Mouse (Mus musculus) urinary bladder, postnatal 36 days (tissue): ENCODE measurements around the gene Eddm3b.
"Not testable (repeated sequence)": the region's sequence is repeated elsewhere in the genome, so short reads cannot be mapped to it uniquely, and the experiment has no call there.

Experiments
- DNase-seq, 2 experiments: peaks; one replicate each; pipeline ENCODE4 v3.0.0; 2022; ENCODE audit warnings: low spot score in 2 of 2, mixed read lengths in 1 of 2

Gene Eddm3b

DNA sequence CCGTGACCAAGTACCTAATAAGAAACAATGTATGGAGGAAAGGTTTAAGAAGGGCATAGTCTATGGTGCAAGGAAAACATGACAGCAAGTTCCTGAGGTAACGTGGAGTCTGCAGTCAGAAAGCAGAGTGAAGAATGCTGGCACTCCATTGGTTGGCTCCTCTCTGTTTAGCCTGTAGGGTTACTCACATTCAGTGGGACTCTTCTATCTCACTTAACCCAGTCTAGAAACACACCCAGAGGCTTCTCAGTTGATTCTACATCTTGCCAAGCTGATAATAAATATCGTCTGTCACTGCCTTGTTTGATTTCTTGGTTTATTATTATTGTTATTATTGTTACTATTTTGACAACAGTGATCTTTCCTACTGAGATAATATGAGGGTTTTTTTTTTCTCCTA, 28.3 kb downstream of the Eddm3b start:
- no peak for DNase-seq

DNA sequence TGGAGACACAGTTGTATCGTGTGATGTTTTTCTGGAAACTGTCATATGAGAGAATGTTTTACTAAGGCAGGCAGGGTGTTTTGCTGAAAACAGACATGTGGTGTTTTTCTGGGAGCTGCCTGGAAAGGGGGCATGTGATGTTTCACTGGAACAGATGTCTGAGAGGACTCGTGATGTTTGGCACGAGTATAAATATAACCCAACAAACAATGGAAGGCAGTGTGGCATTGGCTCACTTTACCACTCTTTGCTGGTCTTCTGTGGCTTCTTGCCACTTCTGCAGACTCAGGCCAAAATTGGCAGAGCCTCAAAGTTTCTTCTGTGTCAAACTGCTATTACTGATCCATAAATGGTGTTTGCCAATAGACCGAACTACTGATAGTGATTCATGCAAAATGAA, 29.1 kb downstream of the Eddm3b start:
- DNase-seq = no peak

DNA sequence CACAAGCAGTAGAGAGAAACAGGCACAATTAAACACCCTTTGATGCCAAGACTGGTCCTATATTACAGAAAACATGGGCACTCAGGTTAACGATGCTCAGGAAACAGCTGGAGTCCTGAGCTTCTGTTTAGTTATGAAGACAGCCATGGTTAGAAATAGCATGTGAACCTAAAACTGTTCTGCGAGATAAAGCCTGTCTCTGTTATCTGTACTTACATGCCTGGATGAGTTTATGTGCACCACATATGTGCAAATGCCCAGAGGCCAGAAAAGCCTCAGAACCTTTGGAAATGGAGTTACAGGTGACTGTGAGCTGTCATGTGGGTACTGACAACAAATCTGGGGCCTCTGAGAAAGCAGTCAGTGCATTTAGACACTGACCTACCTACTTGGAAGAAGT, 29.7 kb downstream of the Eddm3b start:
- DNase-seq = no peak

GRCm38 (mm10) chr14:51144451-51144850, 30.2 kb downstream of the Eddm3b start:
- no peak for DNase-seq

DNA sequence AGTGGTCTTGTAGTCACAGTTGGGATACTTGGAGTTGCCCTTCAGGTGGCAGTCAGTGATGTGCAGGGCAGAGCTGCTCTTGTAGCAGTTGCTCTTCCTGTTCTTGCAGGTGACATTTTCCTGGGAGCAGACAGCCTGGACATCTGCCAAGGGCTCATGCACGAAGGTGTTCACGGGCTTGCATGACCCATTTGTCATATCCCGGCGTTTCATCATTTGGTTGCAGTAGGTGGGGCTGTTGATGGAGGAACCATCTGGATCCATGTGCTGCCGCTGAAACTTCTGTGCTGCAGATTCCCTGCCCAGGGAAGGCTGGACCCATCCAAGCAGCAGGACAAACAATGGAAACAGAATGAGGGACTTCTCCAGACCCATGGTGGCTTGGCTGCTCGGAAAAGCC, 31.3 kb downstream of the Eddm3b start:
- DNase-seq = no peak

DNA sequence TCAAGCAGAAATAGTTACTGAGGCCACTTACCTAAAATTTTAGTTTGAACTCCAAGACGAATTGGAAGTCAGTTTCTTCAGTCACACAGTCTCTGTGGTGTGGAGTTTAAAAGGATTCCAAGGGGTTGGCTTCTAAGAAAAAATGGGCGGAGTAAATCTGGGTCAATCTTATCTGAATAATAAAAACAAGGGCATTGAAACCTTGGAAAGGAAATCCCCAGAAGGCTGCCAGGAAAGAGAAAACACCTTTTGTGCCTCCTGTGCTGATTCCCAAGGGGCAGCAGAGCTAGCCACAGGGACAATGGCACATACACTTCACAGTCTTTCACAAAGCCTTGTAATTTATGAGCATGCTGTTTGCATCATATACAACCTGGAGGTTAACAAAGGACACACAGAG, 32.5 kb downstream of the Eddm3b start, which contains the start of gene Rnase1:
Gene Rnase1, minus strand, starts transcription at position 101 of the 400 bp plus-strand sequence.
- DNase-seq = no peak

GRCm38 (mm10) chr14:51148006-51148405, 33.8 kb downstream of the Eddm3b start:
- no peak for DNase-seq

- DNase-seq = no peak
Observed at GRCm38 (mm10) chr14:51149164-51149563, 34.9 kb downstream of the Eddm3b start.

DNA sequence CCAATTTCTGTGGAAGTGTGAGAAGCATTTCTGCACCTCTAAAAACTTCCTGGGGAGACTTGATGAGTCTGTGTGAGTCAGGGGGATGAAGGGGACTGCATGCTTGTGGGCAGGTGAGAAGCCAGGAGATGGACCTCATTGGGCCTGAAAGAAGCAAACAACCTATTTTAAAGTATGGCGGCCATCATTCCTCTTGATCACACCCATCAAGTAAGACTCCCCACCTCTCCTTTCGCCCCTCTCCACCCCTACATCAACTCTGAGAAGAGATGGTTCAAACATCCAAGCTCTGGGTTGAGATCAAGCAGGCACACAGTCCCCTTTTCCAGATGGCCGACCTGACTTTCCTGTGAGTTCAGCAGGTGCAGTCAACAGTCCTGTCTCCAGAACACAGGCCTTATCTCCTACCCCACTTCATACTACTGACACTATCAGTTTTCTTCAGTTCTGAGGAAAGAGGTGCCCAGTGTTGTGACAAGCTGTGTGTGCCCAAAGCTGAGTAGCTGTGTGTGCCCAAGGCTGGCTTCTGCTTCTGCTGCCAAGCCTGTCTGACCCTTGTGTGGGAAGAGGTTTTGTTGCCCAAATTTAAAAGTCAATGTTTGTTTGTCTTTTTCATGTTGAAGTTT, 36.1 kb downstream of the Eddm3b start:
- DNase-seq = no peak

- no peak for DNase-seq
Observed at GRCm38 (mm10) chr14:51152249-51152870, 38.1 kb downstream of the Eddm3b start.

- no peak for DNase-seq
Observed at GRCm38 (mm10) chr14:51156056-51156735, 42.0 kb downstream of the Eddm3b start.

GRCm38 (mm10) chr14:51156736-51157068, 42.5 kb downstream of the Eddm3b start:
- no peak for DNase-seq

GRCm38 (mm10) chr14:51157072-51157471, 42.8 kb downstream of the Eddm3b start:
- DNase-seq = no peak

DNA sequence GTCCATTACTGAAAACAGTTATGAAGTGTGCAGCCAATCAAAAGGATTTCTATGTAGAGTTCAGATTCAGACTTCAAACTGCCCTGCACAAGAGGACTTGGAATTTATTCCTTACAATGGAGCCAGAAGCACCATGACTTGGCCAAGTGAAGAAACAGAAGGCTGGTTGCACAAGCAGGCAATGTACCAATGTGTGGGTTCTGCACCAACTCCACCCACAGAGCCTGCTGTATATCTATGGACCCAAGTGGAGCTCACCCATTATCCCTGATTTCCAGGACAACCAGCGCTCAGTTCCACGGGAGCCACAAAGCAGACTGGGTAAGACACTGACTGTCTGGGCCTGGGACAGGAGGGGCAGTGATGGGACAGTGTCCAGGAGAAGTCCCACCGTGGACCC, 47.8 kb downstream of the Eddm3b start, which contains the start of gene Rnase2b:
Gene Rnase2b, plus strand, starts transcription at position 285 of the 400 bp plus-strand sequence.
- DNase-seq = not testable (repeated sequence)

DNA sequence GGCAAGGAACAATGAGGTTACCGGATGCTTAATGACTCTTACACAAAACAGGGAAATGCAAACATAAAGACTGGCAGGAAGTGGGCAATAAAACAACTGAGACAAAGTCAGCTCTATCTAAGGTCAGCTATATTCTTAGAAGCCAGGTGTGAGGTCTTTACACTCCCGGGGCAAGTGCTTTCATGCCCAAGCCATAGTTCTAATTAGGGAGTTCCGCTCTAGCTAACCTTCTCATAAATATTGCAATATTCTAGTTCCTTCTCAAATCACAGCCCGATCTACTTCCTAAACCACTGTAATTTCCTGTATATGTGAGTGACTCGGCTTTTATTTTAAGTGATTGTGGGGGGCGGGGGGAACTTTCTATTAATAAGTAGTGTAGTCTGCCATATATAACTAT, 49.1 kb downstream of the Eddm3b start:
- not testable (repeated sequence) for DNase-seq

- no peak for DNase-seq
Observed at GRCm38 (mm10) chr14:51165435-51165834, 51.2 kb downstream of the Eddm3b start.

DNA sequence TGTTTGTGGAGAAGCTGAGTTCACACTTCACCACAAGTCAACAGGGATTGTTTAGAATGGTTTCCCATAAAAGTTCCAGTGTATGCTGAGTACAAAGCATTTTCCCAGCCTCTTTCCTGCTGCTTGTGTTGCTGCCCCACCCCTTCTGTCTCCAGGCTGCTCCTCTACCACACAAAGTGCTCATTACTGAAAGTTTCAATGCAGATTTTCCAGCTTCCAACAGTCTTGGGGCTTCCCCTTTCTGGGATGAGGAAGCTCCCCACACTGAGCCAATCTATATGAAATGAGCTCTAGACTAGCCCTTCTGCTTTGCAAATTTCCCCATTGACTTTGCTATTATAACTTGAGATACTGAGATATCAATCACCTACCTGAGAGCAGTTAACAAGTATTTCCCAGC, 51.8 kb downstream of the Eddm3b start:
- no peak for DNase-seq
